Mouse (Mus musculus) MEL (cell line): ENCODE measurements around the gene Psd4.

ENCODE experiments used
- CTCF ChIP-seq, 3 experiments: IDR thresholded peaks in 2 of 3; conservative IDR thresholded peaks in 1 of 3; 2 replicates each; pipeline ENCODE4 v1.5.1; 2011 to 2012; ENCODE audit warnings: low read length in 3 of 3, low read depth in 2 of 3, mild to moderate bottlenecking in 2 of 3, improper control_type of control experiment in 1 of 3, inconsistent platforms in 1 of 3, mixed read lengths in 1 of 3, moderate library complexity in 1 of 3; ENCODE audit not compliant: control insufficient read depth in 1 of 3, insufficient read depth in 1 of 3, poor library complexity in 1 of 3, severe bottlenecking in 1 of 3
- MAZ ChIP-seq: IDR thresholded peaks from 2 replicates; pipeline ENCODE4 v1.6.1; 2012; ENCODE audit warnings: low read depth, mild to moderate bottlenecking, inconsistent platforms, low read length, improper control_type of control experiment

GRCm38 (mm10) chr2:24407701-24408485 is 40.5 kb downstream of the Psd4 start:
- no peak for TF ChIP-seq CTCF (IDR thresholded peaks at IDR 0.05 in 2 of 3, conservative IDR thresholded peaks at IDR 0.05 in 1 of 3; ENCODE audit: control insufficient read depth in 1 of 3, insufficient read depth in 1 of 3, low read depth in 2 of 3, low read length in 3 of 3, poor library complexity in 1 of 3, severe bottlenecking in 1 of 3)
- TF ChIP-seq MAZ = no peak
